Mouse (Mus musculus): ENCODE data around the gene Arl14. TPM values are rescaled to one million over a fixed set of nuclear protein-coding genes. Genes with fewer than 3 reads are reported as not detected.

The Arl14 gene
- not detected for total RNA-seq (2021)
- long read RNA-seq, experiment 1, result 0 reads
- long read RNA-seq, experiment 2, result 0 reads

- no peak for DNase-seq
These were observed at the start of gene Arl14 for GRCm38 (mm10) chr3:69221806-69222501. Gene Arl14 (plus strand): TSS chr3:69222419.

DNA sequence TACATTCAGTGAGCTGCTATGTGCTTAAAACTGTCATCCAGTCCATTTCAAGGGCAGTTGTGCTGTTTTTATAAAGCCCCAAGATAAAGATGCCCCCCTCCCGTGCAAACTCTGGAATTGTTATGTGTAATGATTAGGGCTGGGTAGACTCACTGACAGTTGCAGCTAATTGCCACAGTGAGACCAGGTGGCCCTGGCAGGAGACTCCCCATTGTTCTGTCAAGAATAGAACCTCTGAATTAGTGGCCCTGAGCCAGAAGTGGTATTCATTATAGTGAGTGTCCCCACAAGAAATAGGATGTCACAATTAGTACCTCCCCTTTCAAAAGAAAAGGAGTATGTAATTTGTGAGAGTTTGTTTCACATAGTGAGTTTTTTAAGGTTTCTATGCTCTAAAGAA is 47.0 kb upstream of the Arl14 start:
- DNase-seq, result no peak

DNA sequence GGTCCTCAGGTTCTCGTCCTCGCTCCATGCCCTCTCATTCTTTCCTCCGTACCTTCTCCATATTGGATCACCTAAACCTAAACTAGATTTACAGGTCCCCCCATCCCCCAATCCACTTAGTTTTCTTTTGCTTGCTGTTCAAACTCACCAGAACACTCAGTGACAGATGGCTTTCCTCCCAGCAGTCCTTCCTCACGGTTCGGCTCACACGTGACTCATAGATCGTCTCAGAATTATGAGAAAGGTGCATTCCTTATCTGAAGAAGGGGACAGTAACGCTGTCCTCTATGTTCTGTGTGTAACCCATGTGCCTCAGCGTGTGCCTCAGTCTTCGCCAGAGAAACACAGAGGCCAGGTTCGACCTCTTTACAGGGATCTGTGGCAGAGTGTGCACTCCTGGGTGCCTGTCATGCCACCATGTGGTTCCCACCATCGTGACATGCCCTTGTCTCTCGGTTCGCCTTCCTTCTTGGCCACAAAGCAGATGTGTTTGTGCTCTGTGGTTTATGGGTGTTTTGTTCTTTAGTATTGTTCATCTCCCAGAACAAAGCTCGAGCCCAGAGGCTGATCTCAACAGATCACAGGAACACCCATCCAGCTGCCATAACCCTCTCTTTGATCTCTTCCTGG is 44.9 kb upstream of the Arl14 start:
- peak; percentile 9 for DNase-seq

GRCm38 (mm10) chr3:69177914-69178313 is 44.3 kb upstream of the Arl14 start:
- no peak for DNase-seq

- no peak for DNase-seq
These were observed 43.7 kb upstream of the Arl14 start for GRCm38 (mm10) chr3:69178365-69179004.

DNA sequence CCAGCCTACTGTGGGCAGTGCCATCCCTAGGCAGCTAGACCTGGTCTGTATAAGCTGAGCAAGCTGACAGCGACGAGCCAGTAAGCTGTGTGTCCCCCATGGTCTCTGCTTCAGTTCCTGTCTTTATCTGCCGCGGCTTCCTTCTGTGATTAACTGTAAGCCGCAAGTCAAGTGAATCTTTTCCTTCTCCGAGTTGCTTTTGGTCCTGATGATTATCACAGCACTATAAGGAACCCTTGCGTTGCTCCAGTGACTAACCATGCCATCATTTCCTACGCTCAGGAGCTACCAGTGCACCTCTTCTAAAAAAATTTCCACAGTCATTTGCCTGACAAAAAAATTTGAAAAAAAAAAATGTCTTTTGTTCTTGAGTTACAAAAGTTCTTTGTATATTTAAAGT is 40.7 kb upstream of the Arl14 start:
- no peak for DNase-seq

DNA sequence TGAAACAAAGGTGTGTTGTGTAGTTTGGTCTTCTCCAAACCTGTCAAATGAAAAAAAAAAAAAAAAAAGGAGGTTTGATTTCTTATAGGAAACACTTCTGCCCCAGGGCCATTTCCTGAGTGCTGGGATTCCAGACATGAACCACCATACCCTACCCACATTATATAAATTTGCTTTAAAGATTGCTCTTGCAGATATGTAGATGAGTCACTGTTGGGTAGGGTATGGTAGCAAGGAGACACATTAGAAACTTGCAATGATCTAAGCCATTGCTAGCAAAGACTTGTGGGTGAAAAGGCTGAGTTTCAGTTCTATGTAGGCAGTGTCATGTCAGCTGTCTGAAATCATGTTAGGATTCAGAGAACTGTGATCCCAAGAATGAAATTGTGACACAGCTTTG is 40.0 kb upstream of the Arl14 start:
- DNase-seq, result no peak

- no peak for DNase-seq
These were observed 37.0 kb upstream of the Arl14 start for GRCm38 (mm10) chr3:69185244-69185643.

- no peak for DNase-seq
These were observed 36.2 kb upstream of the Arl14 start for GRCm38 (mm10) chr3:69186031-69186430.

DNA sequence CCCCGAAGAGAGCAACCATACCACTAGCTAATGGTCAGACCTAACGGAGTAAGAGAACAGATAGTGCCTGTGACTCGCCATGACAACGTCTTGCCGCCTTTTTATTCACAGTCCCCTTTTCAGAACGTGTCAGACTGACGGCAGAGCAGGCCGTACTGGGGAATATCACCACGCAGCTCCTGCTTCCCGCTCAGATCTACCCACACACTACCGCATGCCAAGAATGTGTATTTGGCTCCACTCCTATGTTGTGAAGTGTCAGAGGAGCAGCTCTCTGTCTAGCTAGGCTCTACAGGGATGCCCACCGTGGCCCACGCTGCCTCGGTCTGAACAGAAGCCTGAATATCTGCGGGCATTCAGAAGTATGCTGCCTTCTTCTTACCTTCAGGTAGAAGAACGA is 35.6 kb upstream of the Arl14 start:
- DNase-seq, result no peak

DNA sequence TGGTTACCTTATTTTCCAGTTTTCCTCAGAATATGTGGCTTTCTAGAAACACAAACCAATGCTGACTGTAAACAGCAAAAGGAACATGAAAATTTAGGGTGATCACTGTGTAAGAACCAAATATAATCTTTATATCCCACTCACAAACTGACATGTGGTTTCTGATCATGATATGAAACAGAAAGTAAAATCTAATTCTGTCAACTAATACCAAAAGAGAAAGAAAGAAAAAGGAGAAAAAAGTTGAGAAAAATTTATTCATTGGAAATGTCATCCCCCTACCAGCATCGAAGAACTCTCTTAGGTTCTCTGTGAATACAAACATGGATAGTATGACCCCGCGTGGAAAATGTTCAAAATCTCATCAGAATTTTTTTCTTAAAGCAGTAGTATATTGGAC is 29.2 kb upstream of the Arl14 start:
- DNase-seq, result no peak

DNA sequence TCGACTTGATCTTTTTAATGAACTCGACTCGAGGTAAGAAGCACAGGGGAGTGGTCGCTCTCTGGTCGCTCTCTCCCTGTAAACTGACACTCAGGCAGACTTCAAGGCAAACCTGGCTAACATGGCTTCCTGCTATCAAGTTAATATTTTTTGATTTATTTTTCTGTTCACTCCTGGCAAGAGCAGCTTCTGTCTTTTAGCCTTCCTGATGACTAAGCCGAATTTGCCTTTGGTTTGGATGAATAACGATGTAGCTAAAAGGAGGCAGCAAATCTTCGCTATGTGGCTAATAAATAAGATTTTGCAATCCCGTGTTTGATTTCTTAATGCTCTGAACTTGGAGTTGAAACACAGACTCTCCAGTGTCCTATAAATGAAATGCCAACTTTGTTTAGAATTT is 27.7 kb upstream of the Arl14 start:
- no peak for DNase-seq

- DNase-seq, result no peak
These were observed 27.0 kb upstream of the Arl14 start for GRCm38 (mm10) chr3:69195251-69195650.

DNA sequence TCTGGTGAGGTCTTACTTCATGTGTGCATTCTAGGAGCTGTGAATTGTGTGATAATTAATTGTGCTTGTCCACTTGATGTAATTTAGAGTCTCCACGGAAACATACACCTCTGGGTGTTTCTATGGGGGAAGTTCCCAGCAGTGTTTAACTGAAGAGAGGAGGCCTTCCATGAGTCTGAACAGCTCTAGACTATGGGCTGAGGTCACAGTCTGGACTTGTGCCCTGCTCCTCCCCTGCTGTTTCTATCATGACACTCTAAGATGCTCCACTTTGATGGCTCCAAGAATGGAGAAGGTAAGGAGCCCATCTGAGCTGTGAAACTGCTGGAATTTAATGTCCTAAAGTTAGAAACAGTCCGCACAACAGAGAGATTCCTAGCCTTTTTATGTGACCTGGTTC is 24.1 kb upstream of the Arl14 start:
- DNase-seq, result peak; percentile 10

GRCm38 (mm10) chr3:69200251-69200650 is 22.0 kb upstream of the Arl14 start:
- DNase-seq, result no peak

GRCm38 (mm10) chr3:69201206-69201605 is 21.0 kb upstream of the Arl14 start:
- DNase-seq, result no peak

DNA sequence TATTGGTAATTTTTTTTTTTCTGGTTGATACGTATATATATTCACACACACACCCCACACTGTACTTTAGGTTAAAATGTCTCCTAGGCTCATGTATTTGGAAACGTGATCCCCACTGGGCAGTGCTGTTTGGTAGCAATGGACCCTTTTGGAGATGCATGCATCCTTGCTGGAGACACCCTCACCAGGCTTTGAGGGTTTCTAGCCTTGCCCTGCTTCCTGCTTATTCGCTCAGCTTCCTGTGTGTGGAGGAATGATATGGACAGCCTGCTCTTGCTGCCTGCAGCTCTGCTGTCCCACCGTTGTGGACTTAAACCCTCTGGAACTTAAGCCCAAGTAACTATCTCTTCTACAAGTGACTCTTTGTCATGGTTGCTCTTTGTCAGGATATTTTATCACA is 19.3 kb upstream of the Arl14 start:
- DNase-seq, result no peak

DNA sequence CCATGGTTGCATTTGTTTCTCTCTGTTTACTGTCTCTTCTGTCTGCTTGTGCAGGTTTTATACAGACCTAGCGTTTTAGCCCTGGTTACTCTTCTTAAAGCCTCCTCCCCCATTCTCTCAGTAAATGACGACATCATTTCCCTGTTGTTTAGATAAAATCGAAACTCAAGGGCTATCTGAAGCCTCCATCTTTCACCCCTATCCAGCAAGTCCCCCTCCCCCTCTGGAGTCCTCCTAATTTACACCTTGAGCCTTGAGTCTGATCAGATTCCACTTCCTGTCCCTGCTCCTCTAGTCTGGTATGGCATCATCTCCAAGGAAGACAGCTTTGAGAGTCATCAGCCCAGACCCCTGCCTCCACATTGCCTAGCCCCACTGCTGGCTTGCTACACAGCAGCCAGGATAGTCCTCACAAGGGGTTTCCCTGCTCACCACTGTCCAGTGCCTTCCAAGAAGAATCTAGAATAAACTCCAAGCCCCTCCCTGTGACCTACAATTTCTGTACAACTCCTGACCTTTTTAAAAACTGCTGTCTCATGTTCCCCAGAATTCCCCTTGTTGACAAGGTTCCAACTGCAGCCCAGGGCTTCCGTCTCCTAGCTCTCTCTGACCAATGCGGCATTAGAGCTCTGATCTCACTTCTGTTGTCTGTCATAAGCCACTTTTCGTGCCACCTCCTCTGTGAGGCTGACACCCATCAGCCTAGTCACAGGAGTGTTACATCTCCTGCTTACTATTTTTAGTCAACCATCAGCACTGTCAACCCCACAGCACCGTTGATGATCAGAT is 16.8 kb upstream of the Arl14 start:
- peak; percentile 44 for DNase-seq

- no peak for DNase-seq
These were observed 15.9 kb upstream of the Arl14 start for GRCm38 (mm10) chr3:69206193-69206893.

DNA sequence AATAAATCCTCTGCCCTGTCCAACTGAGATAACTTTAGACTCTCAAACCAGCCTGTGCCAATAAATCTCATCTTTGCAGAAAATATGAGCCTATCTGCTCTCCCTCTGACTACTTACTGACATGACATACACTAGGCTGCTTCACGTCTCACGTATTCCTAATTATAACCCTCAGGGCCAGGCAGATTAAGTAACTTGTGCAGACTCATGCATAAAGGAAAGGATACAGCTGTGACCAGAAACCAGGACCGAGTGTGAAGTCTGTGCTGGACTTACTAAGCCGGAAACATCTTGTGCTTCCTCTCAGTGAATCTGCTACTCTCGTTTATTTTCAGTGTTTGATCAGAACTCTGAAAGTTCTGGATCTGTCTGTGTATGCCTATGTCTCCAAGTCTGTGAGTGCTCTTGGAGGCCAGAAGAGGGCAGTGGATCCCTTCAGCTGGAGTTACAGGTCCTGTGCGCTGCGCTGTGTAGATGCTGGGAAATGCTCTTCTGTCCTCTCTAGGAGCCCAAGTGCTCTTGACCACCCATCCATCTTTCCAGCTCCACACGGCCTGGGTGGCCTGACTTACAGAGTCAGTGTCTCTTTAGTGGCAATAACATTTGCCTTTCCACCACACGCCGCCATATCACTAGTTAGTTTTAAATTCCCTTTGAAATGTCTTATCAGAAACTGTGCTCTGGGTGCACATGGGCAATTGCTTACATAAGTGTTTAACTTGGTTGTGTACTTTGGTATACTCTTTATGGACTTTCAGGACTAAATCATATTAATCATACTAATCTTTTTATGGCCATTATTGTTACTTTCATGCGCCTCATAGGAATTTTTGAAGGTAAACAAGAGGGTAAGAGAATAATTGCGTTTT is 13.5 kb upstream of the Arl14 start:
- peak; percentile 21 for DNase-seq

DNA sequence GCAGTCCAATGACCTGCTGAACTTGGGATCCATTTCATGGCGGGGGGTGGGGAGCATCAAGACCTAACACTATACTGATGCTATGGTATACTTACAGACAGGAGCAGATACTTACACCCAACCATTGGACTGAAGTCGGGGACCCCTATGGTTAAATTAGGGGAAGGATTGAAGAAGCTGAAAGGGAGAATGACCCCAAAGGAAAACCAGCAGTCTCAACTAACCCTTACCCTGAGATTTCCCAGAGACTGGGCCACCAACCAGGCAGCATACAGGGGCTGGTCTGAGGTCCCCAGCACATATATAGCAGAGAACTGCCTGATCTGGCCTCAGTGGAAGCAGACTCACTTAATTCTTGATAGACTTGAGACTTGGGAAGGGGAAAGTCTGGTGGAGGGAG is 10.0 kb upstream of the Arl14 start:
- DNase-seq, result no peak

Data from adrenal gland, postnatal 10 days (tissue).